Mouse (Mus musculus) large intestine, adult 2 months (tissue): ENCODE data around the gene Eef1akmt2. TPM values are rescaled to one million over a fixed set of nuclear protein-coding genes. Genes with fewer than 3 reads are reported as not detected.

Experiments used
- polyA plus RNA-seq: library from polyadenylated mRNA; depleted of rRNA; stranded (reverse); fragments of >200 nt; gene quantifications from 2 replicates; pipeline ENCODE4 v1.2.3, GENCODE M21; 2012; rRNA removed

The Eef1akmt2 gene
- polyA plus RNA-seq, 1 experiment: 4.8 TPM

Other genes with a start within 250 kb of the Eef1akmt2 start
- gene Lhpp, start 242.0 kb downstream of the Eef1akmt2 start, polyA plus RNA-seq: 39.7 and 42.5 TPM in 2 replicates
- gene Fam53b, start 38.8 kb downstream of the Eef1akmt2 start, polyA plus RNA-seq: 20.6 and 32.7 TPM in 2 replicates
- 11.8 and 13.2 TPM in 2 replicates for gene Abraxas2, start 6.6 kb upstream of the Eef1akmt2 start, polyA plus RNA-seq
- 4.6 and 5.6 TPM in 2 replicates for gene Zranb1, start 78.5 kb upstream of the Eef1akmt2 start, polyA plus RNA-seq